Mouse (Mus musculus) myocyte (in vitro differentiated cells): ENCODE measurements around the gene Bicc1.

Source experiments
- CEBPB ChIP-seq: IDR thresholded peaks from 2 replicates; pipeline ENCODE4 v1.6.1; 2011; ENCODE audit warnings: mild to moderate bottlenecking, moderate library complexity; ENCODE audit not compliant: poor library complexity, insufficient read depth, severe bottlenecking
- MAX ChIP-seq: IDR thresholded peaks from one replicate; pipeline ENCODE4 v1.6.1; 2011; ENCODE audit warnings: low read depth, mild to moderate bottlenecking, control low read depth
- MYOD1 ChIP-seq, 3 experiments: IDR thresholded peaks; one replicate each; pipeline ENCODE4 v1.6.1; 2011; ENCODE audit warnings: control low read depth in 2 of 3, low read depth in 2 of 3, mild to moderate bottlenecking in 2 of 3, moderate library complexity in 1 of 3; ENCODE audit not compliant: insufficient read length in 2 of 3, control insufficient read depth in 1 of 3
- POLR2A ChIP-seq: IDR thresholded peaks from one replicate; pipeline ENCODE4 v1.6.1; 2011; ENCODE audit warnings: low read depth, mild to moderate bottlenecking, control low read depth, moderate library complexity; ENCODE audit not compliant: insufficient read length
- POLR2AphosphoS2 ChIP-seq: IDR thresholded peaks from one replicate; pipeline ENCODE4 v1.6.1; 2011; ENCODE audit warnings: low read depth, control low read depth; ENCODE audit not compliant: insufficient read length
- SRF ChIP-seq: IDR thresholded peaks from one replicate; pipeline ENCODE4 v1.6.1; 2011; ENCODE audit warnings: low read depth; ENCODE audit not compliant: control insufficient read depth, insufficient read length
- USF1 ChIP-seq: IDR thresholded peaks from one replicate; pipeline ENCODE4 v1.6.1; 2011; ENCODE audit warnings: low read depth, mild to moderate bottlenecking, control low read depth, moderate library complexity

GRCm38 (mm10) chr10:71123974-71124373 lies 35.5 kb downstream of the Bicc1 start:
- TF ChIP-seq POLR2AphosphoS2 (no peak), MAX (no peak), USF1 (no peak), POLR2A (no peak), SRF (no peak), CEBPB (no peak), MYOD1 (IDR thresholded peaks at IDR 0.05; ENCODE audit: control insufficient read depth in 1 of 3, insufficient read length in 2 of 3, low read depth in 2 of 3) (no peak)
